Mouse (Mus musculus): ENCODE measurements around the gene Islr. TPM values are rescaled to one million over a fixed set of nuclear protein-coding genes. Genes with fewer than 3 reads are reported as not detected.
"Not testable (repeated sequence)": the region's sequence is repeated elsewhere in the genome, so short reads cannot be mapped to it uniquely, and the experiment has no call there.

Islr gene
- 1 to 10 TPM in 1 of 3 experiments, under 1 TPM in 1, not detected in 1; 0.84 to 1.5 TPM for polyA plus RNA-seq (2017; shearing (Covaris generic))

DNA sequence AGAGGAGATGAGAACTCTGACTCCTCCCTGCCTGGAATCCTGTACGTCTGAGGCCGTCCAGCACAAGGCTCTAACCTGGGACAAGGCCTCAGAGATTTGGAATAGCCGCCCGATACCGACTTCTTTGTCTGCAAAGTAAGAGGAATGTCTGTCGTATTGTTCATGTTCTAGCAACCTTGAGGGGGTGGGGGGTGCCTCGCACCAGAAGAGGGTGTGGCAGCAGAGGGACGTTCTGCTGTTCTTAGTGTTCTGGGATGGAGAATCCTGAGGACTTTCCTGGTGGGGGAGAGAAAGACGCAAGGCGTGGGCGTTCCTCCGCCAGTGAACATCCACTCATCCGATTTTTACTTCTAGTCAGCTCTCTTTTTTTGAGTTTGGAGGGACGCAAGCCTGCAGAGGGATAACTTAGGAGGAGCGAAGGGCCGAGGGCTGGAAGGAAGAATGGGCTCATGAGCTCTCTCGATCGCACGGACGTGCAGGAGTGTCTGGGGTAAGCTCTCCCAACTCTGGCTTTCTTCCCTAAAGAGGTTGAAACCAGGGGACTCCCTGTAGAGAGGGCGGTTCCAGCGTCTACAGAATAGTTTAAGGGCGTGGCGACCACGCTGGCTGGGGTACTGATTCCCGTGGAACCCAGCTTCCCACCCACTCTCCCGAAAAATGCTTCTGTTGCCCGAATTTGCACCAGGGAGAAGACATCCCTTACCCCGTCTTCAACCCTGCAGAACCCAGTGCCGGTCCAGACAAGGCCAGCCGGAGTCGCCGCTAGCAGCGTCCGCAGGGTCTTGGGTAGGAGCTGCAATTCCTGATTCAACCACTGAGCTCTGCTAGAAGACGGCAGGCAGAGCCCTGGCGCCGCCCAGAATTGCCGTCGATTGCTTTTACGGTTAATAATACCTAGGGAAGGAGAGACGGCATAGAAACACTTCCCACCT lies at the start of gene Islr, which contains the start of gene Islr2:
Gene Islr (minus strand): TSS at position 791 of the 932 bp plus-strand sequence.
Gene Islr2 (minus strand): TSS at position 804 of the 932 bp plus-strand sequence.
- peak; percentile 74 for ATAC-seq

DNA sequence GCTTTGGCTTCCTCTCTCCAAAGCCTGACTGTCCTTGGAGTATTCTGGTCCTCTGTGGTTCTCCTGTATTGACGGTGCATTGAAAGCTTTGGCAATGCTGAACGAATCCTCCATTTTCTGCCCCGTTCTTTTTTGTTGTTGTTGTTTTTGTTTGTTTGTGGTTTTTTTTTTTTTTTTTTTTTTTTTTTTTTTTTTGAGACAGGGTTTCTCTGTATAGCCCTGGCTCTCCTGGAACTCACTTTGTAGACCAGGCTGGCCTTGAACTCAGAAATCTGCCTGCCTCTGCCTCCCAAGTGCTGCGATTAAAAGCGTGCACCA lies 49.7 kb upstream of the Islr start:
- ATAC-seq = not testable (repeated sequence)

DNA sequence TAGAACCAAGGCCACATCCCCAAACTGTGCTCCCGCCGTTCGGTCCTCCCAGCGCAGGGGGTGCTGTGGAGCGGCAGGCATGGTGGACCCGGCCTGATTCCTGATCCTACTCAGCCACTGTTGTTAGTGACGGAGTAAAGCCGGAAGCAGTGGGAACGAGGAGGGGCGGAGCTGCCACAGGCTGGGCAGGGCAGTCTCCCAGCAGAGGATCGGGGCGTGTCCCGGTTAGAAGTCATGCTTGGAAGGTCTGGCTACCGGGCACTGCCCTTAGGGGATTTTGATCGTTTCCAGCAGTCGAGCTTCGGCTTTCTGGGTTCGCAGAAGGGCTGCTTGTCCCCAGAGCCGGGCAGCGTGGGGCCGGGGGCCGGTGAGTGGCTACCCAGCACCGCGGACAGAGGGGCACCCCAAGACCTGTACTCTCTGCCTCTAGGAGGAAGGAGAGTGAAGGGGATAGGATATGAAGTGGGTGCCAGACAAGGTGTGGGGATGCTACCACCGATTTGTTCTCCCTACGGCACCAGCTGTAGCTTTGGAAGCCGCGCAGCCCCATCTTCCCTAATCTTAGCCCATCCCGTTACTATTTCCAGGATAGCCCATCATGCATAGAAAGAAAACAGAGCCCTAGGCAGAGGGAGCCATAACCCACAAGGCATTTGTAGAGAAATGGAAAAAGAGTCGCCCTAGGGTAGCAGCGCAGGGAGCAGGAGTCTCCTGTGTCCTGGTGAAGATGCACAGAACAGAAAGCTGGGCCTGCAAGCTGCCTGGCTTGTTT lies 49.1 kb upstream of the Islr start, which contains the start of gene Stoml1:
Gene Stoml1 (plus strand): TSS at position 132 of the 772 bp plus-strand sequence.
- peak; percentile 96 for ATAC-seq

DNA sequence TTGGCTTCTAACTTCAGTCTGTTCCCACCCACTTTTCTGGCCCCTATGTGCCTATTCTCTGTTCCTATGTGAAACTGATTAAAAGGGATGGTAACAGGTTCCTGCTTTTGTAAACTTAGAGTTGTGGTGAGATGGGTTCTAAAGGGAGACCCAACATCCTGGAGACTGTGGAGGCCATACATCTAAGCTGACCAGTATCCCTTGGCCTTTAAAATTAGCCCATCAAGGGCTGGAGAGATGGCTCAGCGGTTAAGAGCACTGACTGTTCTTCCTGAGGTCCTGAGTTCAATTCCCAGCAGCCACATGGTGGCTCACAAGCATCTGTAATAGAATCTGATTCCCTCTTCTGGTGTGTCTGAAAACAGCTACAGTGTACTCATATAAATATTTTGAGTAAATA lies 46.6 kb upstream of the Islr start:
- ATAC-seq = not testable (repeated sequence)

DNA sequence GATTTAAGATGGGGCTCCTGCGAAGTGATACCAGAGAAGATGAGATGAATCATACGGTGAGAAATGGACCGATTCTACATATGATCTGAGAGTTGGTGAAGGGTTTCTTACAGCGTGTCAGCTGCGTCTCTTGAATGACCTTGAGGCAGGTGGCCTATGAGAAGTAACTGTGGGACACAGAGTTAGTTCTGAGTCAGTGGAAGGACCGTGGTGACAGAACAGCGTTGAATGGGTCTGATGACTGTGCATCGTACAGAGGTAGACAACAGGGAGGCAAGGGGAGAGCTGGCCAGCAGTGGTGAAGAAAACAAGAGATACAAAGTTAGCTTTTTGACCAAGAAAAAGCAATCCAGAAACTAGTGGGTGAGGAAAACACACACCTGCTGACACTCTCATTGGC lies 46.2 kb upstream of the Islr start:
- no peak for ATAC-seq

DNA sequence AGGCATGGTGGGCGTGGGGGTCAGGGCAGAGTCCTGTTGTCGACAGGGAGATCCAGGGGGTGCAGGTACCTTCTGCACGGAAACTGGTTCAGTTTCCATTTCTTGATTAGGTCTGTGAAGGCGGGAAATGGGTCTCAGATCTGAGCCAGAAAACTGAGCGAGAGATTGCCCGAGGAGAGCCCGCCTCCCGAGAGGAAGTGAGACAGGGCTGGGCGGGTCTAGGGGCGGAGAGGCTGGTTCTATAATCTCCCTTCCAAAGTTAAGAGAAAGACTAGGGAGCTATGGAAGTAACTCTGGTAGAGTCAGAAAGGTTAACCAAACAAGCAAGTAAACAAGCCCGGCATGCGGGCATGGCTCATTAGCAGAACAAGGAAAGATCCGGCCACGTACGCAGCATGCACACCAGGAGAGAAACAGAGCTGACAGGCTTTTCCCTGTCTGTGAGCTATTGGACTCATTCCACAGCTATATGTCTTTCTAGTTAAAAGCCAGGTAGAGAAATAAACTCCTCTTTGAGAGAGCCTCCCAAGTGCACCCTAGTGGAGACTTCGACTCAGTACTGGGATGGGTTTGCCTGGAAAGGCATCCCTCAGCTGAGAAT lies 45.6 kb upstream of the Islr start, which contains the start of gene Pml:
Gene Pml (minus strand): TSS at position 195 of the 601 bp plus-strand sequence.
- peak; percentile 60 for ATAC-seq

DNA sequence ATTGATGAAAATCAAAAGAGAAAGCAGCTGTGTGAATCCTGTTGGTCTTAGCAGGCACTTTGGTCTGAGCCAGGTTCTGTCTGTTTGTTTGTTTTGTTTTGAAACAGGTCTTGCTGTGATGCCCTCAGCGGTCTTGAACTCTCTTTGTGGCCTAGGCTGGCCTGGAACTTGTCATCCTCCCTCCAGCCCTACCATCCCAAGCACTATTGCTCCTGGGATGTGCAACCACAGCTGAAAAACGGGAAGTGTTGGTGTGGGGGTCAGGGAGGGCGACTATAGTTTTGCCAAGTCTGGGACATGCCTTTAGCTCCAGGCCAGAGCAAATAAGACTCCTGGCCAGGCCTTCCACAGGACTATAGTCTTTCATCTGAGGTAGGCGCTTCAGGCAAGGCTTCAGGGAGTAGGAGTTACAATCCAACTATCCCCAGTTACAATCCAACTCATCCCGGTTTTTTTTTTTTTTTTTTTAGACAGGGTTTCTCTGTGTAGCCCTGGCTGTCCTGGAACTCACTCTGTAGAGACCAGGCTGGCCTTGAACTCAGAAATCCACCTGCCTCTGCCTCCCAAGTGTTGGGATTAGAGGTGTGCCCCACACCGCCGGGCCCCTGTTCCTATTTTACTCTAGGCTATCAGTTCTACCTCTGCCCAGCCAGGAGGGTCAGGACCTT lies 44.8 kb upstream of the Islr start:
- no peak for ATAC-seq

DNA sequence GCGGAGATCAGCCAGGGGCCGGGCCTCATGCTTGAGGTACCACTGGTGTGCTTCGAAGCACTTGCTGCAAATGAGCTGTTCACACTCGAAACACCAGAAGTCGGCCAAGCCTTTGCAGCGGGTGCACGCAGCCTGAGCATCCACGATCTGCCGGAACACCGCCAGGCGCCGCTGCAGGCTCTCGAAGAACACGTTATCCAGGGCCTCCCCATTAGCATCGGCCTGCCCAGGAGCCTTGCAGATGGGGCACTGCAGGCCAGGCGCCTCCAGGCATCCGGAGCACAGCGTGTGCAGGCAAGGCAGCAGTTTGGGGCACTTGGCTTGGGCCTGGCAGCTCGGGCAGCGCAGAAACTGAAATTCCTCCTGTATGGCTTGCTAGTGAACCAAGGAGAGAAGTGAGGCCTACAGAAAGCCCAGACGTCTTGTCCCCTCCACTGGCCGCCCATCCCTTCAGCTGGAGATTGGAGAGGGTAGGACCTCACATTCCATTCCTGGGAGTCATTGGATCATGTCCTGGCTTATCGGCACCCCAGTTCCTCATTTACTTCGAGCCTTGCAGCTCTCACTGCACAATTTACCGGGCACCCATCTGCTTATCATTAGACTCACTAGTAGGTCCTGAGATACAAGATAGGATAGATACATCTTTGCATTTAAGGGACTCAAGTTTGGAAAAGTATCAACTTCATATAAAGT lies 43.1 kb upstream of the Islr start:
- ATAC-seq = peak; percentile 71

DNA sequence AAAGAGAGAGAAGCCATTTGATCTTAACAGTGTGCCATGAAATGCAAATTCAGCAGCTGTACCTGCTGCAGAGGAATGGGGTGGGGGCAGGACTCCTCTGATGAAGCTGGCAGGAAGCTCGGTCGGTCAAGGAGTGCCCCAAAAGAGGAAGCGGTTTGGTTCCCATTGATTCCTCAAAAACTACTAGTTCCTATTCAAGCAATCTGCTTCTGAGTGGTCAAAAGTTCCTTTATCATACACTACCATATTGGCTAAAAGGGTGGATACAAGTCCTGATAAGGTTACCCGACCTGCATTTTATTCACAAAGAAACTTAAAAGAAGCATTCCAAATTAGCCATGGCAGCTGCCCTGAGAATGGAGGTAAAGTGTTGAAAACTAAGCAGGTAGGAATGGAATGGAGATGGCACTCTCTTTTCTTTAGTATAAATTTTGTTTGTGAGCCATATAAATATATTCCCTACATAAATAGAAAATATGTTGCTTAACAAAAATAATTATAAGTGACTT lies 42.0 kb upstream of the Islr start:
- no peak for ATAC-seq

DNA sequence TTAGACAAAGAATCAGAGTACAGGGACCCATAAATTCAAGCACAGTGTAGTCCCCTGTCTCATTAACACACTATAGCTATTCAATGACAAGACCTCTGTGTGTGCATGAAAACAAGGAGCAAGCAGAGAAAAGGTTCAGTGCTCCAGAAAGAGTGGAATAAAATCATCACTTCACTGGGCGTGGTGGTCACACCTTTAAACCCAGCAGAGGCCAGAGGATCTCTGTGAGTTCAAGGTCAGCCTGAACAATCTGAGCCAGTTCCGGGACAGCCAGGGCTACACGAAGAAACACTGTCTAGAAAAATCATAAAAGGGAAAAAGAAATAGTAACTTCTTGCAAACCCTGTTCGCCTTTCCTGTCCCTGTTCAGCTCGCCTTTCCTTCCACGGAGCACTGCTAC lies 39.6 kb upstream of the Islr start:
- ATAC-seq = no peak

DNA sequence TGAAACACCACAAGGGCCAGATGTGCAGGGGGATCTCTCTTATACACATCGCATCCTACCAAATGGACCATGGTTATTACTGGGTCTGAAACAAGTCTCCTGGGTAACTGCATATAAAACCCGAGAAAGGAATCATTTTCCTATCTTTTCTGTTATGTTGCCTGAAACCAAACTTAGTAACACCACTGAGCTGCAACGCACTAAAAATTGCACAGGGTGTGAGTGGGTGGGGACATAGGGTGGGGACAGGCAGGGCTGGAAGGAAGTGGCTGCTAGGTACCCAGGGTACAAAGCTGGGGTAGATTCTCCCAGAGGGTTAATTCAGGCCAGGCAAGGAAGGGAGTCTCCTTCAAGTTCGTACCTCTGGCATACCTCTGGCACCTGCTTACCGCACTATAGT lies 38.6 kb upstream of the Islr start:
- no peak for ATAC-seq

DNA sequence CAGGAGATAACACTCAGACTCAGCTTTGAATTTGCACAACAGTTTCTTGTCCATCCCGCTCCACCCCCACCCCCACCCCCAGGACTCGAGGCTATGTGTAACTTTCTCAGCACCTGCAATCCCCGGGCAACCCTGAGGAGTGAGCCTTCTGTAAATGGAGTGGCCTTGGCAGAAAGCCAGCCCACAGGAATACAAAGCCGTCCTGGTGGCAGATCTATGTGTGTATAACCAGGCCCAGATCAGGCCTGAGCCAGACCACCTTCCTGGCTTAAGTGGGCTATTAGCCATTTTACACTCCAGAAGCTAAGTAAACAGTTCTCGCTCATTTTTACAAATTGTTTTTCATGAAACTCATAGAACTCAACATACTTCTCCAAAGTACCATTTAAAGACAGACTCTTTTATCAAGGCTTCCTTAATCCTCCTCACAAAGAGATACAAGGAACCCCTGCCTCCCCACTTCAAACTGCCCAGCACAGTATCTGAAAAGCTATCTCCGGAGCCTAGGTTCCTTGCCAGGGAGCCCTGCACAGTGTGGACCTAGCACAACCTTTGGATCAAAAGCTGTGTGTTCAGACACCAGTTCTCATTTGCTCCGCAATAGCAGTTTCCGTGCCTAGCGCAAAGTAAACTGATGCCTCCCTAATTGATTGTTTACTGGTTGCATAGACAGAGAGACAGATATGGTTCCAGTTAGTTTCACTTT lies 37.8 kb upstream of the Islr start:
- no peak for ATAC-seq

DNA sequence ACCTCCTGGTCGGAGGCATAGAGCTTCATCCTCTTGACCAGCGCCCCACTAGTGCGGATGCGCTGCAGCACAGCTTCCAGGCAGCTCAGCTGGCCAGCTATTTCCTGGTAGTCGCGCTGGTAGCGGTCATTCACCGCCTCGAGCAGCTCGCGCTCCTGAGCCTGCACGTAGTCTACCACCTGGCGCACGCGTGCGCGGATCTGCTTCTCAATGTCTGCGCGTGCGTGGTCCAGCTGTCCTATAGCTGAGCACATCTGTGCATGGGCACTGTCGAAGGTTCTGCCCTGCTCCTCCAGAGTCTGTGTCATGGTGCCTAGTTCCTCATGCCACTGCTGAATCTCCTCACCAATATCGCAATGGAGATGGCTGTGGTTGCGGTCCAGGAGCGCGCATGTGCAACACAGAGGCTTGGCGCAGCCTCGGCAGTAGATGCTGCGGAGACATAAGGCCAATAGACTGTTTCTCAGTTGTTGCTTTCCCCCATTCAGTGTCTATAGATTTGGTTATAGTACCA lies 30.5 kb upstream of the Islr start:
- ATAC-seq = no peak

DNA sequence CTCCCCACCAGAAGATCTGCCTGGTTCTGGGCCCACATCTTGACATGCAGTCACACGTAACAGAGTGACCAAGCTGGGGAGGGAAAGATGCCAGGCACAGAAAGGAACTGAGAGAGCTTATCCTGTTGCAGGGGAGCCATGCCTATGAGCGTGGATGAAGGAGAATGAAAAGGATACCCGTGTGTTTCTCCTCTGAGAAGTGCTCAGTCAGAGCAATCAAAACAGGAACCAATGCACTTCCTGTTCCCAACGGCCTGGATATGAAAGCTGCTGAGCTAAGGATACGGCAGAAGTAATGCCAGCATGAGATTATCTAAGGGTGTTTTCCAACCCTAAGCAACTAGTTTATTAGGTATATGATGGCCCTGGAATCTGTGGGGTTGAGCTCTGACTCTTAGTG lies 28.3 kb upstream of the Islr start:
- no peak for ATAC-seq

DNA sequence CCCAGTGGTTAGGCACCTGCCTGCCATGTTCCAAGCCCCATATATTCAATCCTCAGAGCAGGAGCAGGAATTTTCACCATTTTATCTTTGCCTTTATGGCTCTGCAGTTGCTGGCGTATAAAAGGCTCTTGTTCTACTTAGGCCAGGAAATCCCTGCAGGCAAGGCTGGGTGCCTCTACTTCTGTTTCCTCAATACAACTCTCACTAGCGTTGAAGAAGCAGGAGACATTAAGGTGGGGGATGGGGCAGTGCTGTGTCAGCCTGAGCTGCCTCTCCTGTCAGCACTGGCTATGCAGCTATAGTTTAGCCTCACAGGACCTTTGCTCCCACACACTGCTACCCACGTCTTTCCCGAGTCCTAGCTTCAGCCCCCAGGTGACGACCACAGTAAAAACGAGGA lies 27.6 kb upstream of the Islr start:
- ATAC-seq = no peak

DNA sequence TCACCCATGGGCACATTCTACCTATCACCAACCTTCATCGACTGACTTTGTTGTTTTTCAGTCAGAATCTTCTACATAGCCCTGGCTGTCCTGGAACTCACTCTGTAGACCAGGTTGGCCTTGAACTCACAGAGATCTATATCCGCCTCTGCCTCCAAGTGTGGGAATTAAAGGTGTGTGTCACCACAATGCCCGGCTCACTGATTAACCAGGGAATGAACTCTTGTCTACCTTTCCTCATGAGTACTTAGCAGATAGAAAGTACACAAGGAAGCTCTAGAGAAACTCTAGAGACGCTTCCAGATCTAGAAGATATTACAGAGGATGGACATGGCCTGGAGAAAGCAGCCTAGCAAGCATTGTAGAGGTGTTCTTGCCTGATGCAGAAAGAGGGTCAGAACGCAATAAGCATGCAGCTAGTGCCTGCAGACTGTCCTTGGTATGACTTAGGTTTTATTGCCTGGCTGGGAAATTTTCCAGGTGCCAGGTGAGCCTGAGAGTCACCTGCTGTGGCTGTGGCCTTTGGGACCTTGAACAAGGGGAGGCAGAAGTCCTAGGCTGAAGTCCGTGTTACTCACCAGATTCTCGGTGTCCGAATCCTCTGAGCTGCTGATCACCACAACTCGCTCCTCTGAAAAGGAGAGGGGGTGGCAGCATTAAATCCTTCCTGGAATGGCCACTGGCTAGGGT lies 24.8 kb upstream of the Islr start:
- ATAC-seq = no peak

DNA sequence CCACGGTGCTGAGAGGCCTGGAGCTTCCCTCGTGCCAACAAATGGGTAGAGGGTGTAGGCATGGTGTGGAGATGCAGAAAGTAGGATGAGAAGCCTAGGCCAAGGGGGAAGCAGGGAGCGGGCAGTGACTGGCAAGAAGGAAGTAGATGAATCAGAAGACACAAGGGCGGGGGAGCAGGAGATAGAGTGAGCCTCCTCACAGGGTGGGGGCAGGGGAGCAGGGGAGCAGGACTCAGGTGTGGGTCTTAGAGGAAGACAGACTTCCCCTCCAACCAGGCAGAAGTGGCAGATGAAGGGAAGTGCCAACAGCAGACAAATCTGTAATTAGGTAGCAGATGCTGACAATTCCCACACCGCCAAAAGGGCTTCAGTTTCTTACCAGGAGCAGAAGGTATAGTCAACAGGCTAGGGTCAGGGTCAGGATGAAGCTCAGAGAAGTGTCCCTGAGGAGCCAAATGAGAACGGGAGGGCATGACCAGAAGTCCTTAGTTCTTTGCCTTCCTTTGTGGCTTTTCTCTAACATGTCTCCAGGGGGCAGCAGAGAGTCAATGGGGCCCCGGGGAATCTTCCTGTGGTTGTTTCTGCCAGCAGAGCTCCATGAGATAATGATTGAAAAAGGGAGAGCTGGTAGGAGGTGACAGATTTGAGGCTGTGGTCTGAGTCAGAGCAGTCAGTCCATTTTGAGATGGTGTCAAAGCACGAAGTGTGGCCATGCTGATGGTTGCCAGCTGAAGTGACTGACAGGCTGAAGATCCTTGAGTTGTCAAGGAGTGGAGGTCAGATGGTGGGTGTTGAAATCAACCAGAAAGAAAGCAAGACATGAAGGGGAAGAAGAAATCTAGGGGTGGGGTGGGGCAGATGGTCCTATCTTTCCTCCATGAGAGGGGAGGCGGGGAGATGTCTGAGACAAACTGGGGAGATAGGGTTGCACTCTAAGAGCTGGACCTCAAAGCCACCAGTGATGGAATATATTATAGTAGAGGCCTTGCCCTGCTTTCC lies 22.1 kb upstream of the Islr start:
- ATAC-seq = peak; percentile 64

DNA sequence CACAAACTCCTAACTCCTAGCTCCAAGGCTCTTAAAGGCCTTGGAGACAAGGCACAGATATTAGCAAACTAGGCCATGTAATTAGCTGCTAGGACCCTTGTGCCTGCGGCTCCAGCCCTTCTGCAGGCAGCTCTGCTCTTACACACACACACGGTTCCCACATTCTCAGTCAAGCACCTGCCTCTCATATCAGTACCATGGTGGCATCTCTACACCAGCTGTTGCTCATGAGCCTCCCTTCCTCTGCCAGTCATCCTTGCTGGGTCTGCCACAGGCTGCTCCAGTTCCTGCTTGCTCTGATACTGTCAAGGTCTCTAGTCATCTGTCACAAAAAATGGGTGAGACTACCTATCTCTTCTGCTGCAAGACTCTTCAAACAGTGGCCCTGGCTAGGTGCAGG lies 20.2 kb upstream of the Islr start:
- ATAC-seq = no peak

All from inflammation-experienced regulatory T-cells, adult 6 months (primary cell).